9 mouse cellular contexts compared by ENCODE assay signal in genomic region chr1:15993561-15994410, GRCm38 (mm10).
DNase-seq lines count a peak whose midpoint lies in the region; ATAC-seq lines count a peak whose summit lies in the region.
"Had no signal": no experiment of that assay in that cellular context is flagged by ENCODE, and none has a peak within 500 bp of the region (broad histone marks: within the 10 kb centered on the region; RNA-seq: fewer than 3 reads in every experiment).

No protein-coding gene starts in this region.

- no peaks in the 10 kb centered on the region for H3K36me3 ChIP-seq in forebrain, embryonic 14.5 days (ENCODE audit: control insufficient read depth, insufficient read depth, low read length)

- 45% methylated on average over 4 of the region's 4 CpGs for WGBS in forebrain, embryonic 14.5 days

- no peak overlapping the region for H3K4me2 ChIP-seq in forebrain, embryonic 14.5 days (ENCODE audit: low read length)

- no peaks in the 10 kb centered on the region for H3K27me3 ChIP-seq in forebrain, embryonic 14.5 days (replicated peaks; ENCODE audit: control insufficient read depth, insufficient read depth, low read length)

- no peak for ATAC-seq in forebrain, embryonic 14.5 days

- no peak overlapping the region for H3K27ac ChIP-seq in forebrain, embryonic 14.5 days (ENCODE audit: low read depth, low read length)

- H3K4me3 ChIP-seq in forebrain, embryonic 14.5 days (ENCODE audit: low read depth, low read length): no peak overlapping the region
- H3K4me3 ChIP-seq: erythroblast, embryonic 14.5 days had no signal

- H3K4me1 ChIP-seq in forebrain, embryonic 14.5 days (ENCODE audit: control insufficient read depth, insufficient read depth, low read length): no peaks in the 10 kb centered on the region

- H3K9ac ChIP-seq in forebrain, embryonic 14.5 days (ENCODE audit: low read length): no peak overlapping the region

- H3K9me3 ChIP-seq in forebrain, embryonic 14.5 days (replicated peaks; ENCODE audit: control insufficient read depth, low read length): no peaks in the 10 kb centered on the region

- DNase-seq in adrenal gland, adult (ENCODE audit: inconsistent age in 2 of 2, low spot score in 1 of 2): peak; percentile 4 to 66
- no peak for DNase-seq in adrenal gland, adult 8-10 months
- peak; percentile 2 for DNase-seq in ovary, adult 18-20 months (ENCODE audit: low spot score)
- DNase-seq in ovary, postnatal 10 days (ENCODE audit: low spot score): no peak
- peak; percentile 50 for DNase-seq in forebrain, embryonic 14.5 days (ENCODE audit: low spot score)
- peak; percentile 7 to 34 for DNase-seq in layer of hippocampus, postnatal 10 days (ENCODE audit: low spot score in 2 of 2)
- peak; percentile 9 for DNase-seq in right cerebral cortex, postnatal 25 days
- no peak for DNase-seq in urinary bladder, adult 2 months (ENCODE audit: low spot score)

Comparison
In these comparisons a context has a peak if more than half of its experiments do, and no peak if none do; other contexts are left out.
1. DNase-seq: peak in adrenal gland, adult (2 of 2), ovary, adult 18-20 months (single experiment), forebrain, embryonic 14.5 days (single experiment), layer of hippocampus, postnatal 10 days (2 of 2) and right cerebral cortex, postnatal 25 days (single experiment); none in adrenal gland, adult 8-10 months (single experiment), ovary, postnatal 10 days (single experiment) and urinary bladder, adult 2 months (single experiment).